Mouse (Mus musculus): ENCODE data around the gene Slc25a40.

DNA sequence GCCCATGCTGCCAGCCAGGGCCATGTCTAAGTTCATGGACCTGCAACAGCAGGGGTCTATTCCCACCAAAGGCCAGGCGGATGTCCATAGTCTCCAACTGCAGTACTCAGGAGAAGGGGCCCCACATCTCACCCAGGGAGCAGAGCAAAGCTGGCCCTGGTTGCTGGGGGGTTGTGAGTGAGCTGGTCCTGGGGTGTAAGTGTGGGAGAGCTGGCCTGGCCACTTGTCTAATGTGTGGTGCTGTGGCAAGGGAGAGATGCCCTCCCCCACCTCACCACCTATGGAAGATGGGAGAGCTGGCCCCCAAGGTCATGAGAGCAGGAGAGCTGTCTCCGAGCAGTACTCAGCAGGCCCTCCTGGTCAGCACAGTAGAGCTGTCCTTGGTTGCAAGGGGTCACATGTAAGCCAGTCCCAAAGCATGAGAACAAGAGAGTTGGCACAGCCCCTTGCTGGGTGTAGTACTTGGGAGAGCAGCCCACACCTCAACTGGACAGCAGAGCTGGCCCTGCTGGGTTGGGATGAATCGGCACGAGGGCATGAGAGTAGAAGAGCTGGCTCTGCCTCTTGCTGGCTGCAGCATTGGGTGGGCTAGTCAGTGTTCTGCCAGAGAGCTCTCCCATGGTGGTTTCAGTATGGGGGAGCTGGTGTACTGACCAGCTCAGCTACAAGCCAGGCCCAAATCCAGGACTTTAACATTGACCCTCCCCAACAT is 65.5 kb downstream of the Slc25a40 start:
- TF ChIP-seq GATA1 (IDR thresholded peaks at IDR 0.05; ENCODE audit: borderline replicate concordance, low read length) (no peak), FLI1 (IDR thresholded peaks at IDR 0.05; ENCODE audit: low read length) (no peak)
